Mouse (Mus musculus) liver, postnatal 0 days (tissue): ENCODE measurements around the gene Mex3a.

ENCODE experiments used
- CTCF ChIP-seq: sonication (generic); IDR thresholded peaks from 2 replicates; pipeline ENCODE4 v1.5.1; 2016; ENCODE audit warnings: antibody characterized with exemption, low read depth
- EP300 ChIP-seq: IDR thresholded peaks from 2 replicates; pipeline ENCODE4 v1.6.1; 2016; ENCODE audit warnings: antibody characterized with exemption, low read depth, mild to moderate bottlenecking

DNA sequence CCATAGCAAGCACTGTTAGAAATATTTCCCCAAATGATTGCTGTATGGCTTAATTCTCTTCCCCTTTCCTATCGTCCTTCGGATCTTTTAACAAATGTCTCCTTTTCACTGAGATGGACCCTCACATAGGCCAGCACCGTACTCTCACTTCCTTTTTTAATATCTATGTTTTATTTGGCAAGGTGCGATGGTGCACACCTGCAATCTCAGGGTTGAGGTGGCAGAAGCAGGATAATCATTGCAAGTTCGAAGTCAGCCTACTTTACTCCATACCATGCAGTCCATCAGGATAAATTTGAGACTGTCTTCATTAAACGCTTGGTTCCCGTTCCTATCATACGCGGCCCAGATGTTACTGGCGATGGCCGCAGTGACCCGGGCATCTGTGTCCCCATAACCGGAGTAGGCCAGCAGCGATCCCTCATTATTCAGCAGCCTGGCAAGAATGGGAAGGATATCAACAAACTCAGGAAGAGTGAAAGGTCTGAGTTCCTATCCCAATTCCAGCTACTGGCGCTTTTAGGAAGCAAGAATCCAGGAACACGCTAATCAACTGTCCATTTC lies 20.0 kb downstream of the Mex3a start:
- TF ChIP-seq CTCF, result no peak
- no peak for TF ChIP-seq EP300
